Mouse (Mus musculus): ENCODE results near the gene Cdyl2.

Gene Cdyl2

DNA sequence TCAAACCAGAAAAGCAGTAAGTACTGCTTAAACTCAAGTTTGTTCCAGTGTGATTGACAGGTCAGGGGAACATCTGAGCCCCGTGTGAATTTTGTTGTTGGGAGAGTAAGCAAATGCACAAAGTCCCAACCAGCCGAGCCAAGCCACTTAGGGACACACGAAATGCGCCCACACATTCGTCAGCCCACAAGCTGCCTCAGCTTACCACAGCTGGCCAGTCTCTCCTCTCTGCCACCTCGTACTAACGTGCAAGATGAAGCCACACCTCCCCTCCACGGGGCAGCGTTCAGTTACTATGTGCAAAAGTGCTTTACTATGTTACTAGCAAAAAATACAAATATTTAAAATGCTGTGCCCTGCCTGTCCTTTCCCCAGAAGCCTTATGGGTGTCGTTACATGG lies 91.9 kb downstream of the Cdyl2 start:
- no peak for TF ChIP-seq GATA4 (IDR thresholded peaks at IDR 0.05; ENCODE audit: insufficient replicate concordance, low read length)

DNA sequence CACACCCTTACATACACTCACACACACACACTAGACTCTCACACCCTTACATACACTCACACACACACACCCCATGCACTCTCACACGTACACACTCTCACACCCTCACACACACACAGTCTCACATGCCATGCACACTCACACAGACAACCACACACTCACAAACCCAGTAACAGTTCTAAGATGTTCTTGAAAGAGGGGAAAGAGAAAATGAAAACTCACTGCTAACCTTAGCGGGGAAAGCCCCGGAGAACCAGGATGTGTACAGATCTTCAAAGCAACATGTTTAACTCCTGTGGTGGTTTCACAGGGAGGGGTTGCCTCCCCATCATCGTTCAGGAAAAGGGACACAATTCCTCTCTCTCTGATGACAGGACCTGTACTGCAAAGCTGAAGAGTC lies 94.8 kb downstream of the Cdyl2 start:
- no peak for TF ChIP-seq GATA4 (IDR thresholded peaks at IDR 0.05; ENCODE audit: insufficient replicate concordance, low read length)

DNA sequence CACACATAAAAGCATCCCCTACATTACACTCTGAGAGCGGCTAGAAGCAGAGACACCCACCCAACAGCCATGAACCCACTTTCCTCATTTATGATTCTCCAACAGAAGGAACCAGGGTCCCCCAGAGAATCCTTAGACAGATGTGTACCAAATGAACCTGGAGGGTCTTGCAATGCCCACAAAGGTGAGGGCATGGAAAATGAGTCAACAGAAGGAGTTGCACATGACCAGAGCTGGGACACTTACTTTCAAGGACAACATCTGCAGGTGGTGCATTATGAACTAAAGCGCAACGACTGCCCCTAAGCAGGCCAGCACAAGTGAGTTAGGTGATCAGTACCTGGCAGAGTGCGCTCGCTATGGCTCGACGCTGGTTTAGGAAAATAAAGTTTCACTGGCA lies 95.6 kb downstream of the Cdyl2 start:
- TF ChIP-seq GATA4 (IDR thresholded peaks at IDR 0.05; ENCODE audit: insufficient replicate concordance, low read length): no peak

- no peak for TF ChIP-seq GATA4 (IDR thresholded peaks at IDR 0.05; ENCODE audit: insufficient replicate concordance, low read length)
Observed at GRCm38 (mm10) chr8:116636396-116636795, 96.4 kb downstream of the Cdyl2 start.

DNA sequence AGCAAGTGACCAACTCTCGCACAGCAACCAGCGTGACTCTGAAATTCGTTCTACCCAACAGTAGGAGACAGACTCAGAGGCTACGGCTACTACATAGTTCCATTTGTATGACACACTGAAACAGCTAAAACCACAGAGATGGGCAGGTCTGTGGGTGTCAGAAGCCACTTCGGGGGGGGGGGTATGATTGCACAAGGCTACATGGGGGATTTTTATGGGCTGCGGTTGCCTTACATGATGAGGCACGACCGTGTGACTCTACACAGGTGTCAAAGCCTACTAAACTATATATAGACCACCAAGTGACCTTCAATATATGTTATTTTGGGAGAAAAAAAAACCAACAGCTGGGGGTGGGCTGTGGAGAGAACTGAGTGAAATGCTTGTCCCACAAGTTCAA lies 96.8 kb downstream of the Cdyl2 start:
- no peak for TF ChIP-seq GATA4 (IDR thresholded peaks at IDR 0.05; ENCODE audit: insufficient replicate concordance, low read length)

- TF ChIP-seq GATA4 (IDR thresholded peaks at IDR 0.05; ENCODE audit: insufficient replicate concordance, low read length): no peak
Observed at GRCm38 (mm10) chr8:116635261-116635660, 97.5 kb downstream of the Cdyl2 start.

DNA sequence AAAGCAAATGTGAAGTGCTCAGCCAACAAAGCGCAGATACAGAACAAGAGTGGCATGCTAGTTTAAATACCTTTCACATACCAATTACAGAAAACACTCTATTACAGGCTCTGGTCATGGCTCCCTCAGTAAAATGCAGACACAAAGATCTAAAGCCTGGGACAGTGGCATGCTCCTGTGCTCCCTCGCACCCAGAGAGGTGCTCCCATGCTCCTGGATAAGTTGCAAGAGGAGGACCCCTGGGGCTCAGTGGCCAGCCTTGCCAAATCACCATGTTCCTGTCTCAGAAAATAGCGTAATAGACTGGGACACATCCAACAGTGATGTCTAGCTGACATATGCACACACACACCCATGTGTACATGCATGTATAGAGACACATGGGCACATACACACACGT lies 98.4 kb downstream of the Cdyl2 start:
- TF ChIP-seq GATA4 (IDR thresholded peaks at IDR 0.05; ENCODE audit: insufficient replicate concordance, low read length): no peak

GRCm38 (mm10) chr8:116633470-116634150 lies 99.2 kb downstream of the Cdyl2 start:
- TF ChIP-seq GATA4 (IDR thresholded peaks at IDR 0.05; ENCODE audit: insufficient replicate concordance, low read length): no peak

DNA sequence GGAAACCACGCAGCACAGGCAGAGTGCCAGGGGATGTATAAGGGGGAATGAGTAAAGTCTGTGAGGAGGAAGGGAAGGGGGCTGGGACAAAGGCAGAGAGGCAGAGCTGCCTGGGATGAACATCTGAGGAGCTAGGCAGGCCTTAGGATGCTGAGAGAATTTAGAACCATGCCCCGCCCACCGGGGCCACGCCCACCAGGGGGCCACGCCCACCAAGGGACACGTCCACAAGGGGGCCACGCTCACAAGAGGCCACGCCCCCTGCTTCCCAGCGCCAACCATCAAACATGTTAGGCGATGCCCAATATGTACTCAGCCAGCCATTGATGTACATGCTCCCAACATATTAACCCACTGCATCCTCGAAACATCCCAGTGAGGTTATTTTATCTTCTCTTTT lies 102.7 kb downstream of the Cdyl2 start:
- TF ChIP-seq GATA4 (IDR thresholded peaks at IDR 0.05; ENCODE audit: insufficient replicate concordance, low read length): no peak

GRCm38 (mm10) chr8:116628975-116629374 lies 103.8 kb downstream of the Cdyl2 start:
- TF ChIP-seq GATA4 (IDR thresholded peaks at IDR 0.05; ENCODE audit: insufficient replicate concordance, low read length): no peak

DNA sequence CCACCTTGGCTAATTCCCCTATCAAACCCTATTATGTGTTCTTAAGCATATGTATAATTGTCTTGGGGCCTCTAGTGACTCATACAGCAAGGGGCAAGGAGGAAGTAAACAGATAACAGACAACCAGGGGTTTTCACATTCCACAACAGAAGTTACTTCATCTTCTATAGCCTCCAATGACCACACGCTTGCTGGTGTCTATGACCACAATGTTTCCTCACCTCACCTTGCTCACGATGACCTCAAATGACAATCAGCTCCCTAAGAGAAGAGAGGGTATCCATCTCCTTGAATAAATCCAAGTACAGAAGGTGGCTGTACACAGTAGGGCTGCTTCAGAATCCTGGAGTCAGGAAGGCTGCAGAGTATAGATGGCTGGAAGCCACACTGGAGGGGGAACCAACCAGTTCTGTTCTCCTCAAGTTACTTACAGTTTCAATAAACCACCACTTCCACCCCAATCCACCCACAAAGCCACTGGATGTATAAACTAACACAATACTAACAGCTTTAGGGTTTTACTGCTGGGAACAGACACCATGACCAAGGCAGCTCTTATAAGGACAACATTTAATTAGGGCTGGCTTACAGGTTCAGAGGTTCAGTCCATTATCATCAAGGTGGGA lies 104.8 kb downstream of the Cdyl2 start:
- no peak for TF ChIP-seq GATA4 (IDR thresholded peaks at IDR 0.05; ENCODE audit: insufficient replicate concordance, low read length)

- TF ChIP-seq GATA4 (IDR thresholded peaks at IDR 0.05; ENCODE audit: insufficient replicate concordance, low read length): no peak
Observed at GRCm38 (mm10) chr8:116623591-116623990, 109.2 kb downstream of the Cdyl2 start.

DNA sequence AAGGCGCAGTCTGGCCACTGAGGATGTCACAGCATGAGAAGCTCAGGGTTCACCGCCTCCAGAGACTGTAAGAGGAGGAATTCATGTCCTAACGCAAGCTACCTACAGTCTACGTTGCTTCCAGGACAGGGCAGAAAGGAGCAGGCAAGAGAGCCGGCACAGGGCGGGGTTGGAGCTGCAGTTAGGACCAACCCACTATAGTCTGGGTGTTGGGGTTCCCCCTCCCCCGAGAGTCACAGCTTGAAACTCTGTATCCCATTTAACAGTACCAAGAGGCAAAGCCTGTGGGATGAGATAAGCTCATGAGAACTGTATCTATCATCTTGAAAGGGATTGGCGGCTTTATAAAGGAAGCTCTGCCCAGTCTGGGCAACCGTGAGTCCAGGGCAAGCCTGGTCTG lies 110.5 kb downstream of the Cdyl2 start:
- TF ChIP-seq GATA4 (IDR thresholded peaks at IDR 0.05; ENCODE audit: insufficient replicate concordance, low read length): no peak

- no peak for TF ChIP-seq GATA4 (IDR thresholded peaks at IDR 0.05; ENCODE audit: insufficient replicate concordance, low read length)
Observed at GRCm38 (mm10) chr8:116621158-116621961, 111.4 kb downstream of the Cdyl2 start.

GRCm38 (mm10) chr8:116619686-116620320 lies 113.0 kb downstream of the Cdyl2 start:
- no peak for TF ChIP-seq GATA4 (IDR thresholded peaks at IDR 0.05; ENCODE audit: insufficient replicate concordance, low read length)

- no peak for TF ChIP-seq GATA4 (IDR thresholded peaks at IDR 0.05; ENCODE audit: insufficient replicate concordance, low read length)
Observed at GRCm38 (mm10) chr8:116619221-116619620, 113.6 kb downstream of the Cdyl2 start.

All from liver, adult (tissue).